8 mouse cellular contexts compared by ENCODE assay signal in the genomic region with DNA sequence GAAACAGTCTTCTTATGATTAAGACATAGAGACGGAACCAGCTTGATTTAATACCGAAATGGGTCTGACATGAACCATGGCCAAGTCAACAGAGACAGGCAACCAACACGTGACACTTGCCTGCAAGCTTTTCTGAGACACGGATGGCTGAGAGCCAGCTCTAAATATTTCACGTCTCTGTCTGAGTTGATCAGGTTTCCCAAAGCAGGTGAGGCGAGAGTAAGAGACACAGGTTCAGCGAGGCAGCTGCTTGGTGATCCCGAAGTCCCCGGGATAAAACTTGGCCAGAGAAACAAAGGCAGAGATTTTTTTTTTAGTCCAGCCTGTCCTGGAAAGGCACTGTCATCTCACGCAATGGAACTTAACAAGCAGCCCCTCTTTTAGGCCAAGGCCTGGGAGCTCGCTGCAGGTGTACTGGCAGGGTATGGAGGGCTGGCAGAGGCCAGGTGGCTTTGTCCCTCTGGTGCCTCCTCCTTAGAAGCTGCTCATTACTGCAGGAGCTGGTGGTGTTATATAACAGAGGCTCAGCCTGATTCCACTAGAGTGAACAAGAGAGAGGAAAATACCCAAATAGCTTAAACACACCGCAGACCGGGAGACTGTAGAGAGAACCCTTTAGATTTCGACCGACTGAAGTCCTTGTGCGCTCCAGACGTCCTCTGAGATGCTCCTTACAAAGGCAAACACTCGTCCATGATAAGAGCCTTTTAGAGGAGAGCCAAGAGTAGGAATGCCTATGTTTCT. TPM values are rescaled to one million over a fixed set of nuclear protein-coding genes. Genes with fewer than 3 reads are reported as not detected.
DNase-seq lines count a peak whose midpoint lies in the region; ATAC-seq and TF ChIP-seq lines count a peak whose summit lies in the region.

No protein-coding gene starts in this region.

- 9% methylated on average over 18 of the region's 18 CpGs for WGBS in cerebellum, adult 2 months
- WGBS in hindbrain, embryonic 12.5 days: 84% methylated on average over 18 of the region's 18 CpGs
- 87% methylated on average over 18 of the region's 18 CpGs for WGBS in neural tube, embryonic 15.5 days

- ATAC-seq in hindbrain, embryonic 12.5 days (ENCODE audit: low FRiP score): no peak
- ATAC-seq in neural tube, embryonic 15.5 days (ENCODE audit: low FRiP score): no peak

- no peak overlapping the region for H3K4me2 ChIP-seq in hindbrain, embryonic 12.5 days (replicated peaks)
- no peak overlapping the region for H3K4me2 ChIP-seq in neural tube, embryonic 15.5 days

- no peak overlapping the region for H3K9ac ChIP-seq in hindbrain, embryonic 12.5 days
- H3K9ac ChIP-seq in neural tube, embryonic 15.5 days (replicated peaks): no peak overlapping the region

- peak; percentile 42 to 65 for DNase-seq in frontal cortex, adult 2 months (ENCODE audit: extremely low spot score in 1 of 2, low spot score in 1 of 2)
- no peak for DNase-seq in frontal cortex, postnatal 14 days (ENCODE audit: low spot score in 2 of 2)
- DNase-seq in cerebellum, adult 2 months: peak; percentile 91 to 97
- peak; percentile 62 to 72 for DNase-seq in kidney, adult 8-10 months
- DNase-seq in left cerebral cortex, postnatal 4 days: peak; percentile 30
- no peak for DNase-seq in liver

- no peak for TF ChIP-seq CTCF in cerebellum, adult 2 months (IDR thresholded peaks at IDR 0.05; ENCODE audit: borderline replicate concordance, insufficient read depth, low read depth, low read length)

- no peaks in the 10 kb centered on the region for H3K36me3 ChIP-seq in hindbrain, embryonic 12.5 days
- H3K36me3 ChIP-seq in neural tube, embryonic 15.5 days: no peaks in the 10 kb centered on the region

- H3K27ac ChIP-seq in cerebellum, adult 2 months (ENCODE audit: insufficient read depth, low read length): peak overlapping the region; percentile 96
- H3K27ac ChIP-seq in hindbrain, embryonic 12.5 days: no peak overlapping the region
- no peak overlapping the region for H3K27ac ChIP-seq in neural tube, embryonic 15.5 days (replicated peaks)

- peak overlapping the region; percentile 46 for H3K4me3 ChIP-seq in cerebellum, adult 2 months (replicated peaks; ENCODE audit: insufficient read depth, low read depth, low read length)
- H3K4me3 ChIP-seq in hindbrain, embryonic 12.5 days: no peak overlapping the region
- H3K4me3 ChIP-seq in neural tube, embryonic 15.5 days (replicated peaks): no peak overlapping the region

- TF ChIP-seq POLR2A in cerebellum, adult 2 months (IDR thresholded peaks at IDR 0.05; ENCODE audit: borderline replicate concordance, insufficient read depth, low read length): 0 out of 2 replicates have a peak, but pooled peaks have one; percentile 8

- peaks cover 34% of the 10 kb centered on the region for H3K4me1 ChIP-seq in cerebellum, adult 2 months (ENCODE audit: control insufficient read depth, insufficient read depth, low read length)
- H3K4me1 ChIP-seq in hindbrain, embryonic 12.5 days: peaks cover 2% of the 10 kb centered on the region
- 0 out of 2 replicates have a peak, but pooled peaks cover 6% of the 10 kb centered on the region for H3K4me1 ChIP-seq in neural tube, embryonic 15.5 days

- H3K9me3 ChIP-seq in hindbrain, embryonic 12.5 days (replicated peaks): no peaks in the 10 kb centered on the region
- H3K9me3 ChIP-seq in neural tube, embryonic 15.5 days (replicated peaks): no peaks in the 10 kb centered on the region

- H3K27me3 ChIP-seq in cerebellum, adult 2 months (ENCODE audit: control insufficient read depth, insufficient read depth, low read length): no peaks in the 10 kb centered on the region
- H3K27me3 ChIP-seq in hindbrain, embryonic 12.5 days: no peaks in the 10 kb centered on the region
- no peaks in the 10 kb centered on the region for H3K27me3 ChIP-seq in neural tube, embryonic 15.5 days (replicated peaks)

- intact Hi-C loops in left cerebral cortex, postnatal 4 days (cut with DNase I): no loop called here

RNA-seq across cellular contexts. Expression of a gene that starts 36.4 kb away (rescaled TPM):
- polyA plus RNA-seq in frontal cortex, adult 2 months (2012; rRNA removed): 59.1 and 59.3 TPM in 2 replicates
- 58.8 and 60.5 TPM in 2 replicates for polyA plus RNA-seq in cerebellum, adult 2 months (2012; rRNA removed)
- 100 to 1,000 TPM; 123 to 124 TPM for total RNA-seq in left cerebral cortex, postnatal 4 days (2021)
- 159 and 166 TPM in 2 replicates for polyA plus RNA-seq in hindbrain, embryonic 12.5 days (2016; fragmentation: Nextera tagmentation; extraction: Ambion mirVana)
- 117 and 118 TPM in 2 replicates for polyA plus RNA-seq in neural tube, embryonic 15.5 days (2015; fragmentation: Nextera tagmentation; extraction: Ambion mirVana)

Comparison
In these comparisons a context has a peak if more than half of its experiments do, and no peak if none do; other contexts are left out.
1. DNase-seq: peak in frontal cortex, adult 2 months (2 of 2), cerebellum, adult 2 months (2 of 2), kidney, adult 8-10 months (2 of 2) and left cerebral cortex, postnatal 4 days (single experiment); none in frontal cortex, postnatal 14 days (0 of 2) and liver (single experiment).